Mouse (Mus musculus) layer of hippocampus, adult 9-10 months (tissue): ENCODE data around the gene Nwd1.

Experiments used
- DNase-seq: peaks from one replicate; pipeline ENCODE4 v3.0.0; 2022; ENCODE audit warnings: low spot score

Nwd1 gene

DNA sequence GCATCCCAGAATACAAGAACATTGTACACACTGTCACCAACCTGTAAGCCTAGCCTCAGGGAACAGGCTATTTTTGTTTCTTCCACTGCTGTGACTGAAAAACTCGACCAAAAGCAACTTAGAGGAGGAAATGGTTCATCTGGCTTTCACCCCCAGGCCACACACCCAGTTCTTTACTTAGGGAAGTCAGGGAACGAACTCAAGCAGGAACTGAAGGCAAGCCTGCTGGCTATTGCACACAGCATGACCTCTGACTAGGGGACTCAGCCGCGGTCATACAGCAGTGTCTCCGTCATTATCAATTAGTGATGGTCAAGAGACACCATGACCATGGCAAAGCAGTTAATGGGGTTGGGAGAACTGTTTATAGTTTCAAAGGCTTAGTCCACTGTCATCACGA, 66.1 kb downstream of the Nwd1 start:
- DNase-seq: no peak

DNA sequence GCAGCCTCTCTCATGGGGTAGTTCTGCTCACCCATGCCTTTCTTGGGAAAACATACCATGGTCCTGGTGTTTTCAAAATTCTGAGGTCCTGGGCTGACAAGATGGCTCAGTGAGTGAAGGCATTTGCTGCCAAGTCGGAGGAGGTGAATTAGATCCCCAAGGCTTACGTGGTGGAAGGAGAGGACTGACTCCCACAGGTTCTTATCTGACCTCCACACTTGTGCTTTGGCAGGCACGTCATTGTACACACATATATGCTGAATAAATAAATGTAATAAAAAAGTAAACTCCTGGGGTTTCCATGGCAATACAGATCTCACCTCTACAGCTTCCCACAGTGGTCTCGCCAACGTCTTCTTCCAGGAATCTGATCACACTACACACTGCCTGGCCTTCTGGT, 70.1 kb downstream of the Nwd1 start:
- no peak for DNase-seq

- DNase-seq: no peak
Measured at GRCm38 (mm10) chr8:72720541-72720940, 74.0 kb downstream of the Nwd1 start.

DNA sequence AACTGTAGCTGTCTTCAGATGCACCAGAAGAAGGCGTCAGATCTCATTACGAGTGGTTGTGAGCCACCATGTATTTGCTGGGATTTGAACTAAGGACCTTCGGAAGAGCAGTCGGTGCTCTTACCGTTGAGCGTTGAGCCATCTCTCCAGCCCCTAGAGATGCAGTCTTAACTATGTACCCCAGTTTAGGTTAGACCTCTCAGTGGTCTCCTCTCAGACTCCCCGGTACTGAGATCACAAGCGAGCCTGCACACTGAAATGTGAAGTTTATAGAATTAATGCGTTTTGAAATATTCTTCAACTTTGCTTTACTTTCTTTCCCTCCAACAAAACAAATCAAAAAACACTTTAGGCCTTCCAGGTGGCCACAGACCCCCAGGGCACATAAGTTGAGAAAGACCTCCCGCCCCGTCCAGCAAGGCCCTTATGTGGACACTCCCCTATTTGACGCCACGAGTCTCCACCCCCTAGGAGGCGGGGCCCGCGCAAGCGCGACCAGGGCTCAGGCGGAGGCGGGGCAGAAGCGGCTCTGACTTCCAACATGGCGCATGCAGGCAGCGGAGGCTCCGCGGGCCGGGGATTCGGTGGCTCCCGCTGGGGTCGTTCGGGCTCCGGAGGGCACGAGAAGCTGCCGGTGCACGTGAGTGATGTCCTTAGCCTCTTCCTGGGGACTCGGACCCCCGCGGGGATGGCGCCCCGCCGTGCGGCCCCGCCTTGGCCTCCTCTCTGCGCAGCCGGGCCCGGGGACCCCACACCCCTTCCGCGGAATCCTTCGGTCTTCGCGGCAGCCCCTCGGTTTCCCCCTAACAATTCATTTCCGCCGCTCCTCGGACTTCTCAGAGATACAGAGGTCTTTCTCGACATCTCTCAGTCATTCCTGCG, 76.5 kb downstream of the Nwd1 start, which contains the start of gene Sin3b:
Gene Sin3b, plus strand, starts transcription at position 517 of the 882 bp plus-strand sequence.
- peak; percentile 63 for DNase-seq

GRCm38 (mm10) chr8:72723651-72724001, 77.1 kb downstream of the Nwd1 start:
- no peak for DNase-seq

- no peak for DNase-seq
Measured at GRCm38 (mm10) chr8:72728636-72729035, 82.1 kb downstream of the Nwd1 start.

DNA sequence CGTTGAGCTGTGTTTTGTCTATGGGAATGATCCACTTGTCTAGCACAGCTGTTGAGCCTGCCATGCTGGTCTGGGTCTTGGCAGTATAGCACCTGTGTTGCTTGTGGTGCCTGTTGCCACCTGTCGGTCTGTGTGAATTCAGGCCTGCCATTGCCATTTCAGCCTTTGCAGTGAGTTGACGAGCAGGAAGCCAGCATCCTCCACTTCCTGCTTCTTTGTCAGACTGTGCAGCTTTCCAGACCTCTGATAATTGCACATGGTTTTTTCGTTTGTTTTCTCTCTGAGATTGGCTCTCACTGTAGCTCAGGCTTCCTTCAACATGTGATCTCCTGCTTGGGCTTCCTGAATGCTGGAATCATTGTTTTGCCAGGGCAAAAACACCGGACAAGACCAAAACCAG, 88.5 kb downstream of the Nwd1 start:
- DNase-seq: no peak

DNA sequence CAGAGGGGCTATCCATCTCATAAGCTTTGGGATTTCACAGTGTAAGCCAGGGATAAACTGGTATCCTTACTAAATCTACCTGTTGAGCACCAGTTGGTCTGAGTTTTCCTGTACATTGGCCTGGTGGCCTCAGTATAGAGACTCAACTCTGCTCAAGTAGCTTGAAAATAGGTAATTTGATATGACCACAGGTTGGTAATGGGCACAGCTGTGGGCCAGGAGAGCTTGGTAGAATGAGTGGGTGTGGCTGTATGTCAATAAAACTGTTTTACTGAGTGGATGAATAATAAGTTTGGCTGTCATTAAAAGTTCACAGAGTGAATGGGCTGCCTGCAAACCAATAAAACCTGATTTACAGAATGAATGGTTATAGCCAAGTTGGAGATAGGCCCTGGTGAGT, 90.4 kb downstream of the Nwd1 start:
- DNase-seq: no peak

- no peak for DNase-seq
Measured at GRCm38 (mm10) chr8:72746061-72746460, 99.5 kb downstream of the Nwd1 start.

DNA sequence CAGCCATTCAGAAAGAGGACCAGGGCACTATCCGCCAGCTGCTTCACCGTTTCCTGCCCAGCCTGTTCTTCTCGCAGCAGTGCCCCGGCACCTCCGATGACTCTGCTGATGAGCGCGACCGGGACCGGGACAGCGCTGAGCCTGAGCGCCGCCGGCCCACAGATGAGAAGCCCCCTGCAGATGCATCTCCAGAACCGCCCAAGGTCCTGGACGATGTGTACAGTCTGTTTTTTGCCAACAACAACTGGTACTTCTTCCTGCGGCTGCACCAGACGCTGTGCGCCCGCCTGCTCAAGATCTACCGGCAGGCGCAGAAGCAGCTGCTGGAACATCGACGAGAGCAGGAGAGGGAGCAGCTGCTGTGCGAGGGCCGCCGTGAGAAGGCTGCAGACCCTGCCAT, 103.3 kb downstream of the Nwd1 start:
- DNase-seq: no peak

- DNase-seq: no peak
Measured at GRCm38 (mm10) chr8:72750266-72750665, 103.8 kb downstream of the Nwd1 start.

DNA sequence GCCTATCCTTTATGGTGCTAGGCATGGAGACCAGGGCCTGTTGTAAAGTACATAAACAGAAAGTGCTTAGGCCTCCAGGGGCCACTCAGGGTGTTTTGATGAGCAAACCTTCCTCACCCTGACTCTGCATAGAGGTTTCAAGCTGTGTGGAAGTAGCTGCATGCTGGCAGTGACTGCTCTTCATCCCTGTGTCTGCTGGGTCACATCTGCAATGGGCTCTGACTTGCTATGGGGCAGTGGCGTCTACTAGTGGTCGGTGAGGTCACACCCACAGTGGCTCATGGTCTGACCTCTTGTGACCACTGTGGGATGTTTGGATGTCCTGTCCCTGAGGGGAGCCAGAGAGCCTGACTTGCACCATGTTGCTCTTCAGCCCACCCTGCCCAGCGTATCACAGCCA, 104.6 kb downstream of the Nwd1 start:
- no peak for DNase-seq

DNA sequence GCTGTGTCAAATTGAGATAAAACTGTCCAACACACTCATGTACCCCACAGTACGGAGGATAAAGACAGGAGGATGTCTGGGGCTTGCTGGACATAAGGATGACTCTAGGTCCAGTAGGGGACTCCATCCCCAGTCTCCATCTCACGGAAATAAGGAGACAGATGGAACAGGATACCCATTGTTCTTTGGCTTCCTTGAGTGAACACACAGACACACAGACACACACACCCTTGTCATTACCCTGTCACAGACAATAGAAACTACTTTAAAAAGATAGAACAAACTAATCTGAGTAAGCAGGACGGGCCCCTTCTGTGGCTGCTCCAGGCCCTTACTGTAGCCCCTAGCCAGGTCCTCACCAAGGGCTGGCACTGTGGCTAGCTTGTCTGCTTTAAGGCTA, 105.8 kb downstream of the Nwd1 start:
- no peak for DNase-seq

DNA sequence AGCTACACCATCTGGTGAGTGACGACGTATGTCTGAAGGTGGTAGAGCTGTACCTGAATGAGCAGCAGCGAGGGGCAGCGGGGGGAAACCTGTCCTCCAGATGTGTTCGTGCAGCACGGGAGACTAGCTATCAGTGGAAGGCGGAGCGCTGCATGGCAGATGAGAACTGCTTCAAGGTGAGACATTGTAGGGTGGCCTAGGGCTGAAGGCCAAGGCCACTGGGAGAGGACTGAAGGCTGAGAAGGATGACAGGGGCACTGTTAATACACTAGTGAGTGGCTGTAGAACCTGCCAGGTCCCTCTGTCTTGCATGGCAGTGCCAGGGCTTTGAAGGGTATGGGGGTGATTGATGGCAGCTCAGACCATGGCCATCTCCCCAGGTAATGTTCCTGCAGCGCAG, 106.7 kb downstream of the Nwd1 start:
- DNase-seq: no peak

GRCm38 (mm10) chr8:72753781-72754180, 107.3 kb downstream of the Nwd1 start:
- DNase-seq: no peak

GRCm38 (mm10) chr8:72756031-72756430, 109.5 kb downstream of the Nwd1 start:
- DNase-seq: no peak

- no peak for DNase-seq
Measured at GRCm38 (mm10) chr8:72756771-72757390, 110.4 kb downstream of the Nwd1 start.

DNA sequence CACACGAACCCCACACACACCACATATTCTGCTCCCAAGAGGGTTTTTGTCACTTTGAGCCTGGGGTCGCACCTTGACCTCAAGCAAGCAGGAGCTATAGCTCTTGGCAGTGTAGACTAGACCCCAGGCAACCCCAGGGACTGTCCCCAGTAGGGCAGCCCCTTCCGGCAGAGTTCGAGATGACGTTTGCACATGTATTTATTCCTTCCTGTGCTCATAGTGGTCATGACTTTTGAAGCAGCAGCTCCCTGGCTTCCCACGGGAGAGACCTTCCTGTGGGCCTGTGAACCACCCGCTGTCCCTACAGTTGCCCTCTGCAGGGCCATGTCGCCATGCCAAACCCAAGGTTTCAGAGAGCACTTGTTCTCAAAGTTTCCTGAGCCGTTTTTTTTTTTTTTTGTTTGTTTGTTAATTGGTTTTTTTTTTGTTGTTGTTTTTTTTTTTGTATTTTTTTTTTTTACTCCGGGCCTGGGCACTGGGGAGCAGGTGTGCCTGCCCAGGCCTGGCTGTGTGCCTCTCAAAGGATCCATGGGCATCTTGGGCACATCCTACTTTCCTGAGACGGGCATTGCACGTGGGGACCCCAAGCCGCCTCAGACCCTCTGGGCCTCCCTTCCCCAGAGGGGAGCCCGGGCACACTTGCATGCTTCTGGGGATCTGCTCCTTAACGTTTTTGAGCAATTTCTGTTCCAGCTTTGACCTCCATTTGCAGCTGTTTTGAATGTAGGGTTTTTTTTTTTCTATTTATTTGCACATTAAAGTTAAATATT, 111.1 kb downstream of the Nwd1 start:
- DNase-seq: no peak

- no peak for DNase-seq
Measured at GRCm38 (mm10) chr8:72758310-72758709, 111.8 kb downstream of the Nwd1 start.

- no peak for DNase-seq
Measured at GRCm38 (mm10) chr8:72760216-72760615, 113.7 kb downstream of the Nwd1 start.

- DNase-seq: no peak
Measured at GRCm38 (mm10) chr8:72761322-72762051, 115.0 kb downstream of the Nwd1 start, which contains the start of gene F2rl3. Gene F2rl3, plus strand, starts transcription at chr8:72761880.

GRCm38 (mm10) chr8:72762306-72762705, 115.8 kb downstream of the Nwd1 start:
- no peak for DNase-seq
